Mouse (Mus musculus) cortical plate, adult 2 months (tissue): ENCODE data around the gene Tmc8.

Experiments
- CTCF ChIP-seq: fragments of 200-500 bp; IDR thresholded peaks from 2 replicates; pipeline ENCODE4 v1.5.1; 2011; ENCODE audit warnings: mild to moderate bottlenecking, control low read depth, low read length; ENCODE audit not compliant: insufficient read depth; ENCODE audit errors: extremely low read depth
- POLR2A ChIP-seq: fragments of 200-500 bp; IDR thresholded peaks from 2 replicates; pipeline ENCODE4 v1.6.1; 2011; ENCODE audit warnings: mild to moderate bottlenecking, low read length, control low read depth; ENCODE audit not compliant: insufficient read depth; ENCODE audit errors: extremely low read depth

- TF ChIP-seq CTCF (no peak), POLR2A (no peak)
Measured at GRCm38 (mm10) chr11:117751544-117751943, 30.3 kb upstream of the Tmc8 start.
